Mouse (Mus musculus) embryonic facial prominence, embryonic 14.5 days (tissue): ENCODE data around the gene D17Wsu92e. TPM values are rescaled to one million over a fixed set of nuclear protein-coding genes. Genes with fewer than 3 reads are reported as not detected.

ENCODE experiments used
- ATAC-seq: fragments of 200-750 bp; cut with Nextera tagmentation; 2 replicates; pipeline ENCODE4 v1.8.0; 2017; ENCODE audit warnings: low read depth, moderate number of reproducible peaks, moderate TSS enrichment
- DNase-seq: peaks from one replicate; pipeline ENCODE4 v3.0.0-alpha.2; 2015; ENCODE audit warnings: low spot score
- H3K27ac ChIP-seq: fragments of 300-500 bp; sonication (generic); replicated peaks from 2 replicates; pipeline ENCODE4 v1.5.1; 2014; ENCODE audit warnings: low read depth, mild to moderate bottlenecking, low read length, moderate library complexity
- H3K27me3 ChIP-seq: fragments of 300-500 bp; sonication (generic); replicated peaks from 2 replicates; pipeline ENCODE4 v1.6.1; 2014; ENCODE audit warnings: low read length; ENCODE audit not compliant: control insufficient read depth, insufficient read depth
- H3K36me3 ChIP-seq: fragments of 300-500 bp; sonication (generic); 2 replicates; pipeline ENCODE4 v1.6.1; 2014; ENCODE audit warnings: low read length, mixed read lengths; ENCODE audit not compliant: control insufficient read depth, insufficient read depth
- H3K4me1 ChIP-seq: fragments of 300-500 bp; sonication (generic); 2 replicates; pipeline ENCODE4 v1.6.1; 2014; ENCODE audit warnings: antibody characterized with exemption, low read length; ENCODE audit not compliant: control insufficient read depth, insufficient read depth
- H3K4me2 ChIP-seq: fragments of 300-500 bp; sonication (generic); 2 replicates; pipeline ENCODE4 v1.6.1; 2014; ENCODE audit warnings: low read depth, mild to moderate bottlenecking, low read length, moderate library complexity, mixed read lengths
- H3K4me3 ChIP-seq: fragments of 300-500 bp; sonication (generic); 2 replicates; pipeline ENCODE4 v1.5.1; 2014; ENCODE audit warnings: low read depth, mild to moderate bottlenecking, low read length
- H3K9ac ChIP-seq: fragments of 300-500 bp; sonication (generic); 2 replicates; pipeline ENCODE4 v1.6.1; 2014; ENCODE audit warnings: low read depth, mild to moderate bottlenecking, low read length, moderate library complexity, mixed read lengths
- H3K9me3 ChIP-seq: fragments of 300-500 bp; sonication (generic); 2 replicates; pipeline ENCODE4 v1.6.1; 2016; ENCODE audit warnings: low read length; ENCODE audit not compliant: control insufficient read depth
- WGBS: fragments of 180-500 bp; shearing (Covaris S2); extraction: QIAGEN DNeasy Blood & Tissue Kit; methylation state at CpG from one replicate; pipeline ENCODE4 v1.1.7; 2014; 5-methylcytosine and 5-hydroxymethylcytosine counted together
- polyA plus RNA-seq: library from polyadenylated mRNA; unstranded; fragments of >200 nt; fragmentation: Nextera tagmentation; extraction: Ambion mirVana; gene quantifications from 2 replicates; pipeline ENCODE4 v1.2.1, GENCODE M21; 2014

D17Wsu92e gene
- polyA plus RNA-seq, 1 experiment from 2014 or later, result 19.0 TPM

DNA sequence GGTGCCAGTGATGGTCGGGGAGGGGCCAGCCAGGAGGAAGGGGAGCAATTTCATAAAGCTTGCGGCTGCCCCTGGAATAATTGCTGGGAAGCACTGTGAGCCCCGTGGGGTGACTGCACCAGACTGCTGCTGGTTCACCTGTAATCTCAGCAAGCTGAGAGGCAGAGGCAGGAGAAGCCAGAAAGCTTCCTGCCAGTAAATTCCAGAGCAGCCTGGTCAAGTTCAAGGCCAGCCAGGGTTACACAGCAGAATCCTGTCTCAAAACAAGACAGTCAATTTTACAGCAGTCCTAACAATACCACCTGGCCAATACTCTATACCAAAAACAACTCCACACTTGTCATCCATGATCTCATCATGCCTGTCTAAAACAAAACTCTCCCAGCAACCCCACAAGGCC is 8.5 kb downstream of the D17Wsu92e start:
- H3K27ac ChIP-seq, result no peak overlapping the region
- ATAC-seq (no peak), DNase-seq (no peak)
- H3K9me3 ChIP-seq, result no peaks in the 10 kb centered on the region
- WGBS, result 80% methylated on average over 3 of the region's 3 CpGs
- no peaks in the 10 kb centered on the region for H3K36me3 ChIP-seq
- no peak overlapping the region for H3K9ac ChIP-seq
- no peak overlapping the region for H3K4me2 ChIP-seq
- no peaks in the 10 kb centered on the region for H3K27me3 ChIP-seq
- H3K4me1 ChIP-seq, result no peaks in the 10 kb centered on the region
- H3K4me3 ChIP-seq, result no peak overlapping the region

DNA sequence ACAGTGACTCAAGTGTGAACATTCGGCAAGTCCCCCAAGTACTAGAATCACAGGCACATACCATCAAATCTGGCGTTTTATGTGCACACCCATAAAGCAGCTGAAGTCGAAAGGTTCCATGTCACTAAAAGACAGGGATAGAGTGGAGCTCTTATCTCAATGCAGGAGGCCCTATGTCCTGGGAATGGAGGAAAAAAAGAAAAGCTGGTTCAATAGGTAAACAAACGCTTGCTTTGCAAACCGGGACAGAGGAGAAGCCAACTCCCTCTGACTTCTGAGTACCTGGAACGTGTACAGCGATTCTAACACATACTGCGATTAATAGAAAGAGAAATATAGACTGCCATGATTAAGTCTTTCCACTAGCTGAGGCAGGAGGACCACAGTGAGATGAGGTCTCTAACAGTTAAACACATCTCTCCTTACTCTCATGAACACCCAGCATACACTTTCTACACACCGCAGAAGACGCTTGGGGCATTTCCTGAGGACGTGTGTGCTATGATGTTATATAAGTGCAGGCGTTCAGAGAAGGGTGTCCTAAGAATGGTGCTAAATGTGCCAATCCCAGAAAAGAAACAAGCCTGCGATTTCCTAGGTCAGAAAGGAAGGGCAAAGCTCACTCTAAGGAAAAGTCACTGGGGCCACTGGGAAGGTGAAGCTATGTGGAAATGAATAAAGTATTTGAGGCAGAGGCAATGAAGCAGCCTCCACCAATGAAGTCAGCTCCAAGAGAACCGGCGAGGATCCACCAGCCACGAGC is 9.7 kb downstream of the D17Wsu92e start:
- no peak overlapping the region for H3K4me2 ChIP-seq
- no peaks in the 10 kb centered on the region for H3K4me1 ChIP-seq
- no peak for DNase-seq
- H3K36me3 ChIP-seq, result no peaks in the 10 kb centered on the region
- H3K27ac ChIP-seq, result no peak overlapping the region
- H3K9ac ChIP-seq, result no peak overlapping the region
- H3K27me3 ChIP-seq, result no peaks in the 10 kb centered on the region
- no peak overlapping the region for H3K4me3 ChIP-seq
- ATAC-seq, result no peak
- WGBS, result 88% methylated on average over 16 of the region's 16 CpGs
- H3K9me3 ChIP-seq, result no peaks in the 10 kb centered on the region

GRCm38 (mm10) chr17:27807542-27808078 is 12.8 kb downstream of the D17Wsu92e start:
- 54% methylated on average over 2 of the region's 2 CpGs for WGBS
- no peak overlapping the region for H3K9ac ChIP-seq
- peak; percentile 24 for DNase-seq
- no peaks in the 10 kb centered on the region for H3K9me3 ChIP-seq
- no peaks in the 10 kb centered on the region; the same call in 1 of the 2 replicates for H3K4me1 ChIP-seq
- no peaks in the 10 kb centered on the region for H3K36me3 ChIP-seq
- H3K4me2 ChIP-seq, result no peak overlapping the region
- no peak overlapping the region for H3K4me3 ChIP-seq
- H3K27ac ChIP-seq, result no peak overlapping the region
- no peak for ATAC-seq
- no peaks in the 10 kb centered on the region for H3K27me3 ChIP-seq

- peaks cover 8% of the 10 kb centered on the region for H3K4me1 ChIP-seq
- DNase-seq (no peak), ATAC-seq (no peak)
- H3K27me3 ChIP-seq, result no peaks in the 10 kb centered on the region
- no peak overlapping the region for H3K9ac ChIP-seq
- no peak overlapping the region for H3K4me2 ChIP-seq
- no peak overlapping the region for H3K27ac ChIP-seq
- WGBS, result 83% methylated on average over 10 of the region's 10 CpGs
- no peaks in the 10 kb centered on the region for H3K36me3 ChIP-seq
- H3K9me3 ChIP-seq, result no peaks in the 10 kb centered on the region
- no peak overlapping the region for H3K4me3 ChIP-seq
Measured at GRCm38 (mm10) chr17:27804803-27805770, 15.4 kb downstream of the D17Wsu92e start.

DNA sequence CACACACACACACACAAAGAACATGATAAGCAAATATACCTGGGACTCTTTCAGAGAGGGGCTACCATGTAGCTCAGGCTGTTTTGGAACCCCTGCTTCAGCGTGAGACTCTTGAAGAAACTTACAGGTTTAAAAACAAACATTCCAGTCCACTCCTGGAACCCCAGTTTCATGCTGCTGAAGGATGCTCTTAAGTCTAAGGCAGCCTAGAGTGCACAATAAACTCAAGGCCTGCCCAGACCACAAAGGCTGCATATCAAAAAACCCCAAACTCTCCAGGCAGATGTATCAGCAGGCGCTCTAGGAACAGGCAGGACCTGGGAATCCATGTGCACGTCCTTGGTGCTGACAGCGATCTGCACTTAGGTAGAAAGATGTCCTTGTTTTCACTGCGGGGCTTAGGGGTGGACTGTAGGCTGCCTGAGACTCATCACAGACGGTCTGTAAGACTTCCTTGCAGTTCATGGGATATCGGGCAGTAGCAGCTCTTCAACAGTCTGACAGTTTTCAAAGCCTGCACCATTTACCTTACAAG is 16.2 kb downstream of the D17Wsu92e start:
- Histone ChIP-seq H3K4me2 (no peak overlapping the region), H3K36me3 (no peaks in the 10 kb centered on the region), H3K9ac (no peak overlapping the region), H3K9me3 (no peaks in the 10 kb centered on the region), H3K4me3 (no peak overlapping the region), H3K27me3 (no peaks in the 10 kb centered on the region), H3K27ac (no peak overlapping the region), H3K4me1 (peaks cover 14% of the 10 kb centered on the region)
- 82% methylated on average over 7 of the region's 7 CpGs for WGBS
- ATAC-seq, result no peak
- no peak for DNase-seq

DNA sequence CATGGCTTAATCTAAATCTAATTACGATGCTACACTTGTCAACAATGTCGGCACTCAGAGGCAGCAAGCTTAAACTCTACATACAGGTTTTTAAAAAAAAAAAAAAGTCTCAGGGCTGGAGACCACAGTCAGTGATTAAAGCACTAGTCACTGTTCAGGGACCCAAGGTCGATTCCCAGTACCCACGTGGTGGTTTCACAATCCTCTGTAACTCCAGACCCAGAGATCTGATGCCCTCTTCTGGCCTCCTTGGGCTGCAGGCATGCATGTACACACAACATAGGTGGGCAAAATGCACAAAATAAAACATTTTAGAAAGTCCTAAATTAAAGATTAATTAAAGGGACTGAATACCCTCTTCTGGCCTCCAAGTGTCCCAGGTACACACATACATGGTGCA is 16.7 kb downstream of the D17Wsu92e start:
- no peak overlapping the region for H3K4me3 ChIP-seq
- H3K36me3 ChIP-seq, result no peaks in the 10 kb centered on the region
- H3K27ac ChIP-seq, result no peak overlapping the region
- peaks cover 14% of the 10 kb centered on the region for H3K4me1 ChIP-seq
- WGBS, result 82% methylated on average over 4 of the region's 4 CpGs
- no peaks in the 10 kb centered on the region for H3K9me3 ChIP-seq
- H3K27me3 ChIP-seq, result no peaks in the 10 kb centered on the region
- H3K4me2 ChIP-seq, result no peak overlapping the region
- ATAC-seq, result no peak
- DNase-seq, result no peak
- no peak overlapping the region for H3K9ac ChIP-seq

DNA sequence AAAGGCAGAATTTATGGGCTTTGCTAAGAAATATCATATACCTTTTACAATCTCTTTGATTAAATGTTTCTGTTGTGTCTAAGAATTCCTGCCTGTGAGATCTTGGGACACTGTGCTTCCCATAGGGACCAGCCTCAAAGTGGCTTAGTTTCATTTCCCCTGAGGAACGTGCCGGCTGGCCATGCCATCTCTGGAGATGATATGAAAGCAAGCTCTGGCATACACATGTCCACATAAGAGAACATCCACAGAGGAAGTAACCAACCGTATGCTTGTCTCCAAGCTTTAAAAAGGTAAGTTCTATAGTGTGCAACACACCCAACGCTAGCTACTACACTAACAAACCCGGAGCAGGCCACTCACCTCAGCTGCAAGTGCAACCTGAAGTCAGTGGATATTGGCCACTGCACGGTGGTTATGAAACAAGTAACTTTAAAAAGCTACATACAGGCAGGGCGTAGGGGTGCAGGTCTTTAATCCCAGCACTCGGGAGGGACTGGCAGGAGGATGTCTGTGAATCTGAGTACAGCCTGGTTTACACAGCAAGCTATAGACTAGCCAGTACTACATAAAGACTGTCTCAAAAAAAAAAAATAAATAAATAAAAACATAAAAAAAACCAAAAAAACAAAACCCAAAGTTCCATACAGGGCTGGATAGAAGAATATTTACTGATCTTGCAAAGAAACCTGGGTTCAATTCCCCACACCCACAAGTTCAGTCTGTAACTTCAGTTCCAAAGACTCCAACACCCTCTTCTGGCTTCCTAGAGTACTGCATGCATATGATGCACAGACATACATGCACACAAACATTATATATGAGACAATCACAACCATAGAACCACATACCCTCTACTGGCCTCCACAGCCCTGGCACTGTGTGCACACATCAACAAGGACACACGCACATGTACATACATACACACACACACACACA is 19.5 kb downstream of the D17Wsu92e start:
- WGBS, result 56% methylated on average over 9 of the region's 9 CpGs
- peaks cover 39% of the 10 kb centered on the region for H3K4me1 ChIP-seq
- H3K9me3 ChIP-seq, result no peaks in the 10 kb centered on the region
- peak overlapping the region; percentile 85 for H3K27ac ChIP-seq
- no peak for DNase-seq
- no peak overlapping the region for H3K4me2 ChIP-seq
- no peaks in the 10 kb centered on the region for H3K27me3 ChIP-seq
- no peak overlapping the region for H3K4me3 ChIP-seq
- no peaks in the 10 kb centered on the region for H3K36me3 ChIP-seq
- no peak overlapping the region for H3K9ac ChIP-seq
- ATAC-seq, result no peak
